Mouse (Mus musculus) intestine, embryonic 16.5 days (tissue): ENCODE measurements around the gene Dgkh. TPM values are rescaled to one million over a fixed set of nuclear protein-coding genes. Genes with fewer than 3 reads are reported as not detected.

Experiments used
- ATAC-seq: fragments of 200-750 bp; cut with Nextera tagmentation; 2 replicates; pipeline ENCODE4 v1.8.0; 2017; ENCODE audit warnings: moderate TSS enrichment, moderate library complexity
- H3K27ac ChIP-seq: fragments of 300-500 bp; sonication (generic); 2 replicates; pipeline ENCODE4 v1.5.1; 2014; ENCODE audit warnings: mild to moderate bottlenecking, low read length
- H3K27me3 ChIP-seq: fragments of 300-500 bp; sonication (generic); replicated peaks from 2 replicates; pipeline ENCODE4 v1.6.1; 2014; ENCODE audit warnings: low read length, control low read depth, mixed read lengths; ENCODE audit not compliant: control insufficient read depth, insufficient read depth
- H3K36me3 ChIP-seq: fragments of 300-500 bp; sonication (generic); 2 replicates; pipeline ENCODE4 v1.6.1; 2014; ENCODE audit warnings: low read length, control low read depth; ENCODE audit not compliant: control insufficient read depth, insufficient read depth
- H3K4me1 ChIP-seq: fragments of 300-500 bp; sonication (generic); 2 replicates; pipeline ENCODE4 v1.6.1; 2014; ENCODE audit warnings: low read length, control low read depth, mixed read lengths; ENCODE audit not compliant: control insufficient read depth, insufficient read depth
- H3K4me2 ChIP-seq: fragments of 300-500 bp; sonication (generic); 2 replicates; pipeline ENCODE4 v1.6.1; 2014; ENCODE audit warnings: low read depth, low read length, control low read depth
- H3K4me3 ChIP-seq: fragments of 300-500 bp; sonication (generic); 2 replicates; pipeline ENCODE4 v1.5.1; 2014; ENCODE audit warnings: mild to moderate bottlenecking, low read length
- H3K9ac ChIP-seq: fragments of 300-500 bp; sonication (generic); 2 replicates; pipeline ENCODE4 v1.6.1; 2014; ENCODE audit warnings: low read depth, low read length
- H3K9me3 ChIP-seq: fragments of 300-500 bp; sonication (generic); 2 replicates; pipeline ENCODE4 v1.6.1; 2016; ENCODE audit warnings: low read length, control low read depth; ENCODE audit not compliant: control insufficient read depth
- WGBS: fragments of 180-500 bp; shearing (Covaris S2); extraction: QIAGEN DNeasy Blood & Tissue Kit; methylation state at CpG from one replicate; pipeline ENCODE4 v1.1.7; 2014; 5-methylcytosine and 5-hydroxymethylcytosine counted together
- polyA plus RNA-seq: library from polyadenylated mRNA; unstranded; fragments of >200 nt; fragmentation: Nextera tagmentation; extraction: Ambion mirVana; gene quantifications from 2 replicates; pipeline ENCODE4 v1.2.1, GENCODE M21; 2015

Gene Dgkh
- polyA plus RNA-seq, 1 experiment from 2014 or later: 0.68 TPM

- Histone ChIP-seq H3K4me1 (peaks cover 5% of the 10 kb centered on the region; the same call in 1 of the 2 replicates), H3K36me3 (no peaks in the 10 kb centered on the region), H3K9ac (no peak overlapping the region), H3K4me3 (no peak overlapping the region), H3K9me3 (no peaks in the 10 kb centered on the region), H3K4me2 (no peak overlapping the region), H3K27ac (no peak overlapping the region), H3K27me3 (no peaks in the 10 kb centered on the region)
- 93% methylated on average over 5 of the region's 5 CpGs for WGBS
- ATAC-seq: no peak
Observed at GRCm38 (mm10) chr14:78653333-78653732, 79.2 kb downstream of the Dgkh start.

GRCm38 (mm10) chr14:78651696-78652095 is 80.9 kb downstream of the Dgkh start:
- Histone ChIP-seq H3K36me3 (no peaks in the 10 kb centered on the region), H3K9ac (no peak overlapping the region), H3K4me1 (peaks cover 5% of the 10 kb centered on the region; the same call in 1 of the 2 replicates), H3K9me3 (no peaks in the 10 kb centered on the region), H3K27me3 (no peaks in the 10 kb centered on the region), H3K4me3 (no peak overlapping the region), H3K4me2 (no peak overlapping the region), H3K27ac (no peak overlapping the region)
- WGBS: 86% methylated on average over 7 of the region's 7 CpGs
- ATAC-seq: no peak

- Histone ChIP-seq H3K9ac (no peak overlapping the region), H3K4me3 (no peak overlapping the region), H3K4me2 (no peak overlapping the region), H3K27ac (no peak overlapping the region), H3K27me3 (no peaks in the 10 kb centered on the region), H3K36me3 (no peaks in the 10 kb centered on the region), H3K9me3 (no peaks in the 10 kb centered on the region), H3K4me1 (peaks cover 5% of the 10 kb centered on the region; the same call in 1 of the 2 replicates)
- WGBS: 52% methylated on average over 9 of the region's 9 CpGs
- no peak for ATAC-seq
Observed at GRCm38 (mm10) chr14:78650379-78651095, 82.0 kb downstream of the Dgkh start.

GRCm38 (mm10) chr14:78649525-78650274 is 82.9 kb downstream of the Dgkh start:
- Histone ChIP-seq H3K4me2 (no peak overlapping the region), H3K27me3 (no peaks in the 10 kb centered on the region), H3K27ac (no peak overlapping the region), H3K4me3 (no peak overlapping the region), H3K36me3 (no peaks in the 10 kb centered on the region), H3K9me3 (no peaks in the 10 kb centered on the region), H3K9ac (no peak overlapping the region), H3K4me1 (peaks cover 5% of the 10 kb centered on the region; the same call in 1 of the 2 replicates)
- WGBS: 62% methylated on average over 21 of the region's 21 CpGs
- ATAC-seq: no peak

- 64% methylated on average over 3 of the region's 3 CpGs for WGBS
- H3K27me3 ChIP-seq: no peaks in the 10 kb centered on the region
- H3K4me1 ChIP-seq: peaks cover 5% of the 10 kb centered on the region; the same call in 1 of the 2 replicates
- no peak overlapping the region for H3K4me3 ChIP-seq
- no peaks in the 10 kb centered on the region for H3K9me3 ChIP-seq
- no peak overlapping the region for H3K27ac ChIP-seq
- H3K36me3 ChIP-seq: no peaks in the 10 kb centered on the region
- no peak overlapping the region for H3K9ac ChIP-seq
- ATAC-seq: no peak
- no peak overlapping the region for H3K4me2 ChIP-seq
Observed at GRCm38 (mm10) chr14:78645622-78646021, 87.0 kb downstream of the Dgkh start.

- Histone ChIP-seq H3K27ac (no peak overlapping the region), H3K4me2 (no peak overlapping the region), H3K9me3 (no peaks in the 10 kb centered on the region), H3K4me1 (no peaks in the 10 kb centered on the region), H3K4me3 (no peak overlapping the region), H3K36me3 (no peaks in the 10 kb centered on the region), H3K27me3 (no peaks in the 10 kb centered on the region), H3K9ac (no peak overlapping the region)
- 71% methylated on average over 7 of the region's 7 CpGs for WGBS
- no peak for ATAC-seq
Observed at GRCm38 (mm10) chr14:78641314-78641713, 91.3 kb downstream of the Dgkh start.

GRCm38 (mm10) chr14:78639691-78640090 is 92.9 kb downstream of the Dgkh start:
- 67% methylated on average over 5 of the region's 5 CpGs for WGBS

GRCm38 (mm10) chr14:78635612-78636400 is 96.8 kb downstream of the Dgkh start:
- H3K27me3 ChIP-seq: no peaks in the 10 kb centered on the region
- H3K36me3 ChIP-seq: no peaks in the 10 kb centered on the region
- H3K4me1 ChIP-seq: no peaks in the 10 kb centered on the region
- no peak overlapping the region for H3K4me3 ChIP-seq
- WGBS: 75% methylated on average over 14 of the region's 14 CpGs
- no peaks in the 10 kb centered on the region for H3K9me3 ChIP-seq
- no peak overlapping the region for H3K27ac ChIP-seq
- no peak overlapping the region for H3K4me2 ChIP-seq
- no peak overlapping the region for H3K9ac ChIP-seq
- ATAC-seq: no peak

More at GRCm38 (mm10) chr14:78639691-78640090, 92.9 kb downstream of the Dgkh start:
- no peak overlapping the region for H3K4me3 ChIP-seq
- no peaks in the 10 kb centered on the region for H3K4me1 ChIP-seq
- H3K9me3 ChIP-seq: no peaks in the 10 kb centered on the region
- no peak overlapping the region for H3K27ac ChIP-seq
- ATAC-seq: no peak
- no peaks in the 10 kb centered on the region for H3K36me3 ChIP-seq
- no peak overlapping the region for H3K9ac ChIP-seq
- no peak overlapping the region for H3K4me2 ChIP-seq
- H3K27me3 ChIP-seq: no peaks in the 10 kb centered on the region

- H3K36me3 ChIP-seq: no peaks in the 10 kb centered on the region
- H3K27me3 ChIP-seq: no peaks in the 10 kb centered on the region
- no peaks in the 10 kb centered on the region for H3K4me1 ChIP-seq
- no peak overlapping the region for H3K4me3 ChIP-seq
- 85% methylated on average over 6 of the region's 6 CpGs for WGBS
- H3K9ac ChIP-seq: no peak overlapping the region
- H3K27ac ChIP-seq: no peak overlapping the region
- no peaks in the 10 kb centered on the region for H3K9me3 ChIP-seq
- no peak for ATAC-seq
- no peak overlapping the region for H3K4me2 ChIP-seq
Observed at GRCm38 (mm10) chr14:78632747-78633146, 99.8 kb downstream of the Dgkh start.
